Mouse (Mus musculus): Measurements from ENCODE around the gene Lim2.

- TF ChIP-seq TCF12 (IDR thresholded peaks at IDR 0.05; ENCODE audit: low read depth, low read length) (no peak), E2F4 (IDR thresholded peaks at IDR 0.05; ENCODE audit: borderline replicate concordance, low read depth, low read length) (no peak), CTCF (IDR thresholded peaks at IDR 0.05 in 2 of 3, conservative IDR thresholded peaks at IDR 0.05 in 1 of 3; ENCODE audit: control insufficient read depth in 1 of 3, insufficient read depth in 1 of 3, low read depth in 2 of 3, low read length in 3 of 3, poor library complexity in 1 of 3, severe bottlenecking in 1 of 3) (no peak), ZC3H11A (IDR thresholded peaks at IDR 0.05; ENCODE audit: low read depth, low read length) (no peak), MAX (IDR thresholded peaks at IDR 0.05; ENCODE audit: low read length) (no peak), BHLHE40 (IDR thresholded peaks at IDR 0.05; ENCODE audit: borderline replicate concordance, low read depth, low read length) (no peak), GABPA (IDR thresholded peaks at IDR 0.05; ENCODE audit: low read depth, low read length) (no peak), POLR2A (IDR thresholded peaks at IDR 0.05; ENCODE audit: control insufficient read depth in 1 of 2, insufficient read depth in 1 of 2, low read depth in 1 of 2, low read length in 2 of 2, poor library complexity in 1 of 2) (no peak), CHD1 (IDR thresholded peaks at IDR 0.05; ENCODE audit: low read depth, low read length) (no peak), RAD21 (IDR thresholded peaks at IDR 0.05; ENCODE audit: low read depth, low read length) (no peak), ZKSCAN1 (IDR thresholded peaks at IDR 0.05; ENCODE audit: low read depth, low read length) (no peak)
These were observed 5.4 kb downstream of the Lim2 start for GRCm38 (mm10) chr7:43432891-43433290.

Data from MEL (cell line).